Mouse (Mus musculus) limb, embryonic 10.5 days (tissue): ENCODE measurements around the gene Spryd3. TPM values are rescaled to one million over a fixed set of nuclear protein-coding genes. Genes with fewer than 3 reads are reported as not detected.
A peak's percentile ranks its signal among the peaks of the same experiment; 100 is the strongest.

Source experiments
- DNase-seq: peaks from one replicate; pipeline ENCODE4 v3.0.0-alpha.2; 2017; ENCODE audit warnings: low spot score
- H3K27ac ChIP-seq: fragments of 300-500 bp; sonication (generic); 2 replicates; pipeline ENCODE4 v1.5.1; 2016; ENCODE audit warnings: mild to moderate bottlenecking
- H3K27me3 ChIP-seq: fragments of 300-500 bp; sonication (generic); 2 replicates; pipeline ENCODE4 v1.6.1; 2016; ENCODE audit warnings: low read depth, mild to moderate bottlenecking; ENCODE audit not compliant: poor library complexity, severe bottlenecking
- H3K36me3 ChIP-seq: fragments of 300-500 bp; sonication (generic); 2 replicates; pipeline ENCODE4 v1.6.1; 2016; ENCODE audit warnings: mild to moderate bottlenecking, moderate library complexity
- H3K4me1 ChIP-seq: fragments of 300-500 bp; sonication (generic); 2 replicates; pipeline ENCODE4 v1.6.1; 2016
- H3K4me3 ChIP-seq: fragments of 300-500 bp; sonication (generic); 2 replicates; pipeline ENCODE4 v1.5.1; 2016; ENCODE audit warnings: mild to moderate bottlenecking, moderate library complexity
- H3K9me3 ChIP-seq: fragments of 300-500 bp; sonication (generic); replicated peaks from 2 replicates; pipeline ENCODE4 v1.6.1; 2016; ENCODE audit warnings: mild to moderate bottlenecking
- WGBS: fragments of 180-500 bp; shearing (Covaris S2); methylation state at CpG from one replicate; pipeline ENCODE4 v1.1.7; 2016; 5-methylcytosine and 5-hydroxymethylcytosine counted together
- polyA plus RNA-seq: library from polyadenylated mRNA; unstranded; fragments of >200 nt; fragmentation: Nextera tagmentation; extraction: Ambion mirVana; gene quantifications from 2 replicates; pipeline ENCODE4 v1.2.1, GENCODE M21; 2016

Gene Spryd3
- polyA plus RNA-seq, 1 experiment from 2014 or later: 14.6 TPM

GRCm38 (mm10) chr15:102106754-102107456 lies 29.1 kb downstream of the Spryd3 start:
- WGBS: 3% methylated on average over 38 of the region's 38 CpGs
- DNase-seq: peak; percentile 76
- Histone ChIP-seq H3K27me3 (peaks cover 22% of the 10 kb centered on the region), H3K27ac (peak overlapping the region; percentile 50; the same call in 1 of the 2 replicates), H3K9me3 (no peaks in the 10 kb centered on the region), H3K4me3 (peak overlapping the region; percentile 50), H3K36me3 (peaks cover 46% of the 10 kb centered on the region), H3K4me1 (peaks cover 72% of the 10 kb centered on the region)

DNA sequence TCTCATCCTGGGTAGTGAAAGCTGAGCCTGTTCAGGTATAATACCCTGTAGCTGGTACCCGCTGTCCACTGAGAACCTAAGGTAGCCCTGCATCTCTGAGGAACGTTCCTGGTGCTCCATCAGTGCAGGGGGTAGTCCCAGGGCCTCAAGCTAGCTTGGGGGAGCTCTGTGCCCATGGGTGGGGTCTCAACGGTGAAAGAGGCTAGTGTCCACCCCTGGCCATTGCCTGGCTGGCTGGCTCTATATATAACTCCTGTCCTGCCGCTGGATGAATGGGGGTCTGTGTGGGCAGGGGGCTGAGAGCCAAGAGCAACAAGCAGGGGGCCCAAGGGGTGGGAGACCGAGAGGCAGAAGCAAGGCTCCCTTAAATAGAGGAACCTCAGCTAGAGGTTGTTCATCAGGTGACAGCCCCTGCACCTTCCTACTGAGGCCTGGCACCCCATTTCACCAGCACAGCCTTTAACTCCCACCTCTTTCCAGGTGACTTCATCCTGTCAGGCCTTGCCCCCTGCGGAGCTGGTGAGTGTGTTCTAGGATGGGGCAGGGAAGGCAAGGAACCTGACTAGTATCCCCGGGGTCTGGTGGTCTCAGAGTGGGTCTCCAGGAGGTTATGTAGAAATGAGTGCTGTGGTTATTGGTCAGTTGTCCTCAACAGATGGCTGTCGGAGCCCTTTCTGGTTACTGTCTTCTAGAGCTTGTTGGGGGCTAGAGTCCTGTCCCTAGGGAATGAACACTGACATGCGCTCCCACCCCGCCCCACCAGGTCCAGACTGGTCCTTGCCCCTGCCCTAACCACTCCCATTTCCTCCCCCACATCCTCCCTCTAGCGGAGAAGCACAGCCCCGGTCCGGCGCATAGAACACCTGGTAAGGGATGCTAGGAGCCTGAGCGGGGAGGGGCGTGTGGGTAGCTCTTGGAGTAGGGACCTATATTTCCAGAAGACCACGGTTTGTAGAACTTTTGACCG lies 30.0 kb downstream of the Spryd3 start:
- Histone ChIP-seq H3K36me3 (peaks cover 38% of the 10 kb centered on the region), H3K9me3 (no peaks in the 10 kb centered on the region), H3K27me3 (peaks cover 22% of the 10 kb centered on the region), H3K4me1 (peaks cover 80% of the 10 kb centered on the region), H3K27ac (peak overlapping the region; percentile 21), H3K4me3 (peak overlapping the region; percentile 50)
- peak; percentile 57 for DNase-seq
- 29% methylated on average over 18 of the region's 18 CpGs for WGBS

DNA sequence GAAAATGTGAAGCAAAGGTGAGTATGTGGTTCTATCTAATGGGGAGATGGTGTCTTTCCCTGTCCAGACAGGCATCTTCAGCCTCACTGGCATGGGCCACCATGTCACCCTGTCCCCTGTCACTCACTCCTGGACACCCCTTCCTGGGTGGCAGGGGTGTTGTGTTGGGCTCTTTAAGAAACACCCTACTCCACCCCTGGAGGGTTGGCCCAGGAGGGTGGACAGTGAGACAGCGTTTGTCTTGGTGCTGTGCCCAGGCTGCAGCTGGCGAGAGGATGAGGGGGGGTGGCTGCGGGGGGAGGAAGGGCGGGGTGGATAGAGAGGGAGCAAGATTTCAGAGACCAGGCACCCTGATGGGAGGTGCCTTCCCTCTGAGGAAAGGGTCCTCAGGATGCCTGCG lies 30.7 kb downstream of the Spryd3 start:
- WGBS: 66% methylated on average over 5 of the region's 5 CpGs
- H3K36me3 ChIP-seq: peaks cover 31% of the 10 kb centered on the region
- no peak for DNase-seq
- H3K4me3 ChIP-seq: peak overlapping the region; percentile 7; the same call in 1 of the 2 replicates
- peaks cover 83% of the 10 kb centered on the region for H3K4me1 ChIP-seq
- H3K9me3 ChIP-seq: no peaks in the 10 kb centered on the region
- peaks cover 22% of the 10 kb centered on the region for H3K27me3 ChIP-seq
- H3K27ac ChIP-seq: peak overlapping the region; percentile 21; the same call in 1 of the 2 replicates

- peaks cover 18% of the 10 kb centered on the region for H3K36me3 ChIP-seq
- WGBS: 19% methylated on average over 12 of the region's 12 CpGs
- peaks cover 22% of the 10 kb centered on the region for H3K27me3 ChIP-seq
- H3K27ac ChIP-seq: peak overlapping the region; percentile 93
- H3K9me3 ChIP-seq: no peaks in the 10 kb centered on the region
- peak overlapping the region; percentile 53 for H3K4me3 ChIP-seq
- H3K4me1 ChIP-seq: peaks cover 90% of the 10 kb centered on the region
- DNase-seq: peak; percentile 64
These were observed 32.0 kb downstream of the Spryd3 start for GRCm38 (mm10) chr15:102103947-102104555.

GRCm38 (mm10) chr15:102103371-102103946 lies 32.6 kb downstream of the Spryd3 start:
- peak; percentile 59 for DNase-seq
- peaks cover 22% of the 10 kb centered on the region for H3K27me3 ChIP-seq
- H3K4me3 ChIP-seq: peak overlapping the region; percentile 53
- H3K4me1 ChIP-seq: peaks cover 92% of the 10 kb centered on the region
- H3K9me3 ChIP-seq: no peaks in the 10 kb centered on the region
- H3K27ac ChIP-seq: peak overlapping the region; percentile 93
- H3K36me3 ChIP-seq: peaks cover 15% of the 10 kb centered on the region
- WGBS: 4% methylated on average over 14 of the region's 14 CpGs

DNA sequence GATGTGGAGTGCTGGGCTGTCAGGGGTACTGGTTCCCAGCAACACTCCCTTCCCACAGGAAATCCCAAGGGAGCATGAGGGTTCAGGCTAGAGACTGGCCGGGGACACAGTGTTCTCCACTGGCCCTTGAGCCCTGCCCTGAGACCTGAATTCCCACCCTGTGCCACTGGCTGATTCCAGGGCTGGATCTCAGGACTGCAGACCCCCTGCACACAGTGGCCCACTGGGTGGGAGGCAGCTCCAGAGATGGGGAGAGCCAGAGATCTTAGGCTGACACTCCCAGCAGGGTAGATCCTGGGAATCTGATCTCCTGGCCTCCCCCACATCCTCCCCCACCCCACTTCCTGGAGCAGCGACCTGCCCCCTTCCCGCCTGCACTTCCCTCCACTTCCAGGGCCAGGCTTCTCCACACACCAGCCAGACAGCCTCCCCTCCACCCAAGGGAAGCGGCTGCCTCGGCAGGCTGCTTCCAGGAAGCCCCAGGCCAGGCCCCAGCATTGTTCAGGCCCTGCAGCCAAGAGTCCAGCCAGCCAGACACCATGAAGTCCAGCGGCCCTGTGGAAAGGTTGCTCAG lies 33.4 kb downstream of the Spryd3 start:
- WGBS: 9% methylated on average over 6 of the region's 6 CpGs

GRCm38 (mm10) chr15:102101672-102102541 lies 34.1 kb downstream of the Spryd3 start:
- H3K27ac ChIP-seq: peak overlapping the region; percentile 93
- peak overlapping the region; percentile 53 for H3K4me3 ChIP-seq
- no peaks in the 10 kb centered on the region for H3K9me3 ChIP-seq
- H3K36me3 ChIP-seq: peaks cover 27% of the 10 kb centered on the region
- WGBS: 27% methylated on average over 11 of the region's 11 CpGs
- peaks cover 17% of the 10 kb centered on the region for H3K27me3 ChIP-seq
- peaks cover 98% of the 10 kb centered on the region for H3K4me1 ChIP-seq
- no peak for DNase-seq

More for the DNA sequence above, 33.4 kb downstream of the Spryd3 start:
- H3K36me3 ChIP-seq: peaks cover 20% of the 10 kb centered on the region
- H3K27me3 ChIP-seq: peaks cover 22% of the 10 kb centered on the region
- DNase-seq: peak; percentile 66
- peak overlapping the region; percentile 53 for H3K4me3 ChIP-seq
- H3K4me1 ChIP-seq: peaks cover 98% of the 10 kb centered on the region
- peak overlapping the region; percentile 93 for H3K27ac ChIP-seq
- no peaks in the 10 kb centered on the region for H3K9me3 ChIP-seq

- no peak for DNase-seq
- Histone ChIP-seq H3K4me1 (peaks cover 90% of the 10 kb centered on the region), H3K4me3 (peak overlapping the region; percentile 62), H3K9me3 (no peaks in the 10 kb centered on the region), H3K36me3 (peaks cover 34% of the 10 kb centered on the region), H3K27me3 (peaks cover 9% of the 10 kb centered on the region), H3K27ac (peak overlapping the region; percentile 93)
- 21% methylated on average over 10 of the region's 10 CpGs for WGBS
These were observed 34.9 kb downstream of the Spryd3 start for GRCm38 (mm10) chr15:102100996-102101671.

DNA sequence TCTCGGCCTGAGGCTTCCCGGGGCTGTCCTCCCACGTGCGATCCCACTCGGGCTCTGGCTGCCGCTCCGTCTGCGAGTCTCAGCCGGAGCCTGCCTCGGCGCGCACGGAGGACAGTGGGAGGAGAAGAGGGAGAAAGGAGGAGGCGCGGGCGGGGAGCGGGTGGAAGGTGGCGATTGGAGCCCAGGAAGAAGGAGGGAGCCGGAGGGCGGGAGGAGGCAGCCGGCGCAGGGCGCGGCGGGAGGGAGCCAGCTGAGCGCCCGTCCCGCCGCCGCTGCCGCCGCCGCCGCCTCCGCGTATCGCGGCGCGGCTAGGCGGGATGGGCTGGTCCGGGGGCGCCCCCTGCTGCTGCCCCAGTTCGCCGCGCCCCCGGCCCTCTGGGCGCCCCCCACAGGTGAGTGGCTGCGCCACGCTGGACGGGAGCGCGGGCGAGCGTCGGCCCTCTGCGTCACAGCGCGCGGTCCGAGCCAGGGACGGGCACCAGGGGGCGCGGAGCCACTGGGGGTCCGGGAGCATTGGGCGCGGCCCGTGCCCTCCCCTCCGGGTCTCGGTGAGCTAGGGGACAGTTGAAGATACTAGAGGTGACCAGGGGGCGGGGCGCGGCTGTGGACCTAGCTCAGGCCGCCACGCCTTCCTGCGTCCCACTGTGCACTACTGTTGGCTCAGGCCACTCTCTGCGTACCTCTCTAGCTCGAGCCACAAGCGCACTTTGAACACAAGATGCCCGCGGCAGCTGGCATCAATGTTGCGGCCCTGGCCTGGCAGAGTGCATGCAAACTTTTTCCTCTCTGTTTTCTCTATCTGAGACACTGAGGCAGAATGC lies 35.7 kb downstream of the Spryd3 start, which contains the start of gene Tns2:
Gene Tns2, plus strand, starts transcription at position 253 of the 821 bp plus-strand sequence.
- Histone ChIP-seq H3K36me3 (peaks cover 34% of the 10 kb centered on the region), H3K4me1 (peaks cover 83% of the 10 kb centered on the region), H3K9me3 (no peaks in the 10 kb centered on the region), H3K27ac (peak within 1 kb of the TSS; percentile 93), H3K27me3 (peaks cover 1% of the 10 kb centered on the region), H3K4me3 (peak within 1 kb of the TSS; percentile 62)
- WGBS: under 1% methylated on average over 77 of the region's 82 CpGs
- peak; percentile 75 for DNase-seq

DNA sequence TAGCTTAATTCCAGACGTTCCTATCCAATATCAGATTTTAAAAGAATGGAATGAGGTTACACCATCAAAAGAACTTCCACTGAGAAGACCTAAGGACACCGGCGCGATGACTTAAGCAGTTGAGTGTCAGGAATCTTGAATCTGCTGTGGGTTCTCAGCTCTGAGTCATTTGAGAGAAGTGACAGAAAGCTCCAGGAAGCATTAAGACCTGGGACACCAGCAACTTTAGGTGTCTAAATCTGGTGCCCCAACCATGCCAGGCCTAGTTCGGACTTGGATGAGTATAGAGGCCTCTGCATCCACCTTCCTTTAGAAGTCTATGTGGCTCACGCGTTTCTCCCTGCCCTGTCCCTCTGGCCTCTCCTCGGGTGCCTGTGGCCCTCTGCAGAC lies 36.3 kb downstream of the Spryd3 start:
- WGBS: 22% methylated on average over 8 of the region's 8 CpGs
- Histone ChIP-seq H3K27me3 (no peaks in the 10 kb centered on the region), H3K4me1 (peaks cover 77% of the 10 kb centered on the region), H3K36me3 (peaks cover 37% of the 10 kb centered on the region), H3K27ac (peak overlapping the region; percentile 93), H3K9me3 (no peaks in the 10 kb centered on the region), H3K4me3 (peak overlapping the region; percentile 62)
- DNase-seq: no peak
